Mouse (Mus musculus) bone marrow, adult 2 months (tissue): Measurements from ENCODE around the gene Arid3c.
"Not testable (repeated sequence)": the region's sequence is repeated elsewhere in the genome, so short reads cannot be mapped to it uniquely, and the experiment has no call there.

ENCODE experiments used
- CTCF ChIP-seq: fragments of 200-500 bp; IDR thresholded peaks from 2 replicates; pipeline ENCODE4 v1.5.1; 2011; ENCODE audit warnings: low read length, control low read depth; ENCODE audit not compliant: control insufficient read depth, insufficient read depth
- POLR2A ChIP-seq: fragments of 200-500 bp; IDR thresholded peaks from 2 replicates; pipeline ENCODE4 v1.6.1; 2011; ENCODE audit warnings: low read depth, mild to moderate bottlenecking, control low read depth, low read length, borderline replicate concordance; ENCODE audit not compliant: control insufficient read depth

GRCm38 (mm10) chr4:41696930-41697841 lies 33.8 kb downstream of the Arid3c start, which contains the start of gene Cntfr:
- TF ChIP-seq CTCF, result peak; percentile 72
- TF ChIP-seq POLR2A, result not testable (repeated sequence)
